Mouse (Mus musculus): ENCODE data around the gene Lrrc8d.

Gene Lrrc8d

GRCm38 (mm10) chr5:105699141-105700069 lies at the start of gene Lrrc8d:
Gene Lrrc8d, plus strand, starts transcription at chr5:105699969.
- peak; percentile 84 for DNase-seq

GRCm38 (mm10) chr5:105650728-105651479 lies 48.9 kb upstream of the Lrrc8d start:
- DNase-seq: peak; percentile 46

GRCm38 (mm10) chr5:105651561-105651991 lies 48.2 kb upstream of the Lrrc8d start:
- peak; percentile 51 for DNase-seq

GRCm38 (mm10) chr5:105654237-105655063 lies 45.3 kb upstream of the Lrrc8d start:
- peak; percentile 92 for DNase-seq

GRCm38 (mm10) chr5:105655100-105655734 lies 44.6 kb upstream of the Lrrc8d start:
- peak; percentile 49 for DNase-seq

GRCm38 (mm10) chr5:105661894-105662293 lies 37.9 kb upstream of the Lrrc8d start:
- DNase-seq: no peak

- no peak for DNase-seq
These were observed 32.8 kb upstream of the Lrrc8d start for GRCm38 (mm10) chr5:105666930-105667329.

- DNase-seq: no peak
These were observed 32.4 kb upstream of the Lrrc8d start for GRCm38 (mm10) chr5:105667411-105667810.

- DNase-seq: no peak
These were observed 30.7 kb upstream of the Lrrc8d start for GRCm38 (mm10) chr5:105669086-105669485.

GRCm38 (mm10) chr5:105669508-105670353 lies 30.0 kb upstream of the Lrrc8d start:
- DNase-seq: no peak

GRCm38 (mm10) chr5:105672332-105672731 lies 27.4 kb upstream of the Lrrc8d start:
- DNase-seq: no peak

- no peak for DNase-seq
These were observed 24.3 kb upstream of the Lrrc8d start for GRCm38 (mm10) chr5:105675511-105675910.

- DNase-seq: no peak
These were observed 22.7 kb upstream of the Lrrc8d start for GRCm38 (mm10) chr5:105677071-105677470.

- no peak for DNase-seq
These were observed 21.5 kb upstream of the Lrrc8d start for GRCm38 (mm10) chr5:105678243-105678642.

- DNase-seq: no peak
These were observed 20.5 kb upstream of the Lrrc8d start for GRCm38 (mm10) chr5:105679261-105679660.

GRCm38 (mm10) chr5:105679921-105680843 lies 19.6 kb upstream of the Lrrc8d start:
- DNase-seq: no peak

- DNase-seq: no peak
These were observed 17.6 kb upstream of the Lrrc8d start for GRCm38 (mm10) chr5:105682143-105682611.

- no peak for DNase-seq
These were observed 15.8 kb upstream of the Lrrc8d start for GRCm38 (mm10) chr5:105683912-105684350.

GRCm38 (mm10) chr5:105684861-105685600 lies 14.7 kb upstream of the Lrrc8d start:
- peak; percentile 89 for DNase-seq
